Mouse (Mus musculus) heart, adult 2 months (tissue): ENCODE results near the gene Mfsd4a. TPM values are rescaled to one million over a fixed set of nuclear protein-coding genes. Genes with fewer than 3 reads are reported as not detected.
A peak's percentile ranks its signal among the peaks of the same experiment; 100 is the strongest.

ENCODE experiments used
- DNase-seq, 2 experiments: peaks; one replicate each; pipeline ENCODE4 v3.0.0; 2021
- H3K27ac ChIP-seq: fragments of 200-600 bp; 2 replicates; pipeline ENCODE4 v1.8.1; 2022
- H3K27me3 ChIP-seq: fragments of 200-500 bp; 2 replicates; pipeline ENCODE4 v1.6.1; 2012; ENCODE audit warnings: mild to moderate bottlenecking, low read length, inconsistent platforms, mixed read lengths; ENCODE audit not compliant: control insufficient read depth, insufficient read depth
- H3K36me3 ChIP-seq: fragments of 200-500 bp; 2 replicates; pipeline ENCODE4 v1.6.1; 2012; ENCODE audit warnings: low read length, inconsistent platforms; ENCODE audit not compliant: control insufficient read depth, insufficient read depth
- H3K4me1 ChIP-seq: fragments of 200-500 bp; 2 replicates; pipeline ENCODE4 v1.6.1; 2011; ENCODE audit warnings: low read length; ENCODE audit not compliant: control insufficient read depth, insufficient read depth
- H3K4me3 ChIP-seq: fragments of 200-600 bp; 2 replicates; pipeline ENCODE4 v1.8.1; 2022
- H3K79me2 ChIP-seq: fragments of 200-500 bp; replicated peaks from 2 replicates; pipeline ENCODE4 v1.6.1; 2012; ENCODE audit warnings: mild to moderate bottlenecking, inconsistent platforms, low read length, moderate library complexity, mixed read lengths; ENCODE audit not compliant: control insufficient read depth, insufficient read depth
- H3K9ac ChIP-seq: fragments of 200-500 bp; 2 replicates; pipeline ENCODE4 v1.6.1; 2012; ENCODE audit warnings: low read depth, mild to moderate bottlenecking, control low read depth, inconsistent platforms, low read length, mixed read lengths
- CTCF ChIP-seq: fragments of 200-600 bp; IDR thresholded peaks from 2 replicates; pipeline ENCODE4 v1.8.1; 2022; ENCODE audit warnings: antibody characterized with exemption, mild to moderate bottlenecking, moderate library complexity
- EP300 ChIP-seq: fragments of 200-500 bp; IDR thresholded peaks from 2 replicates; pipeline ENCODE4 v1.6.1; 2011; ENCODE audit warnings: low read depth, low read length, control low read depth; ENCODE audit not compliant: insufficient read depth
- POLR2A ChIP-seq: fragments of 200-500 bp; IDR thresholded peaks from 2 replicates; pipeline ENCODE4 v1.6.1; 2011; ENCODE audit warnings: mild to moderate bottlenecking, low read depth, low read length, control low read depth; ENCODE audit not compliant: insufficient read depth
- WGBS: fragments of 180-500 bp; shearing (Covaris S2); methylation state at CpG from one replicate; pipeline ENCODE4 v1.1.7; 2018; 5-methylcytosine and 5-hydroxymethylcytosine counted together
- intact Hi-C: fragments of 180-260 bp; cut with DNase I; formaldehyde crosslinking; loops from one replicate; pipeline ENCODE4 v1.15.1; 2025
- polyA plus RNA-seq: library from polyadenylated mRNA; depleted of rRNA; stranded (reverse); fragments of >200 nt; gene quantifications from 2 replicates; pipeline ENCODE4 v1.2.3, GENCODE M21; 2012
- total RNA-seq, 2 experiments: library from RNA; stranded (reverse); gene quantifications; 2 replicates each; pipeline ENCODE4 v1.2.3; 2021

Mfsd4a gene
- total and polyA plus RNA-seq, 3 experiments = 1.4 to 3.0 (median 1.6) TPM

DNA sequence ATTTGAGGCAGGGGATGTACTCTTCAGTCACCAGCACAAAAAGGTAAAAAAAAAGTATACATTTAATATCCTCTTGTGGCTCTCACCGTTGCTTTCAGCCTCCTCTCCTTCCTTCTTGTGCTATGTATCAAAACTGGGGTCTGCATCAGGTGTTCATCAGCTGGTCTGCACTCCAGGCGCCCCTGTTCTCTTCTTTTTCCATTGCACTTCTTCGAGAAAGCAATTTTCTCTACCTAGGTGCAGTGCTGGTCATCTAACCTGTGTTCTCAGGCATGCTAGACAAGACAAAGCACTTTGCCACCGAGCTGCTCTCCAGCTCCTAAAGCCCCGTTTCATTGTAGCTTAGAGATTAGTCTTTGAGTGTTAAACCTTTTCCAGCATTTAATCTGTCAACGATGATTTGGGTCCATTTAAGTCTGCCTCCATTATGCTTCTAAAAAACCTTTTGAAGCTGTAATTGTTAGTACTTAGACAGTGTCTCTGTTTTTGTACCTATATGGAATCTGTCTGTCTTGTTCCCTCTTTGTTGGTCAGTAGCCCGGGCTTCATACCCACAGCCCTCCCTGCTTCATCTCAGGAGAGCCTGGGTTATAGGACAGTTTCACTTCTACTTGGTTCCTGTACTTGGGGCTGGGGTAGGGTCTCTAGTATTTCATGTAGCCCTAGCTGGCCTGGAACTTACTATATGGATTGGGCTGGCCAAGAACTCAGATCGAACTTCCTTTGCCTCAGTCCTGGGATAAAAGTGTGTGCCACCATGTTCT, 58.8 kb downstream of the Mfsd4a start:
- Histone ChIP-seq H3K9ac (peak overlapping the region; percentile 42), H3K27me3 (no peaks in the 10 kb centered on the region), H3K4me3 (peak overlapping the region; percentile 93), H3K4me1 (peaks cover 23% of the 10 kb centered on the region), H3K36me3 (peaks cover 14% of the 10 kb centered on the region), H3K27ac (peak overlapping the region; percentile 100), H3K79me2 (peaks cover 7% of the 10 kb centered on the region)
- TF ChIP-seq POLR2A (no peak), CTCF (no peak), EP300 (no peak)
- DNase-seq = no peak
- WGBS = 14% methylated on average over 8 of the region's 8 CpGs
- intact Hi-C loops = loop anchor here (1.0 to 10.0 kb wide), 2 partner anchors 31 to 316 kb away; no protein-coding TSS in a partner anchor

DNA sequence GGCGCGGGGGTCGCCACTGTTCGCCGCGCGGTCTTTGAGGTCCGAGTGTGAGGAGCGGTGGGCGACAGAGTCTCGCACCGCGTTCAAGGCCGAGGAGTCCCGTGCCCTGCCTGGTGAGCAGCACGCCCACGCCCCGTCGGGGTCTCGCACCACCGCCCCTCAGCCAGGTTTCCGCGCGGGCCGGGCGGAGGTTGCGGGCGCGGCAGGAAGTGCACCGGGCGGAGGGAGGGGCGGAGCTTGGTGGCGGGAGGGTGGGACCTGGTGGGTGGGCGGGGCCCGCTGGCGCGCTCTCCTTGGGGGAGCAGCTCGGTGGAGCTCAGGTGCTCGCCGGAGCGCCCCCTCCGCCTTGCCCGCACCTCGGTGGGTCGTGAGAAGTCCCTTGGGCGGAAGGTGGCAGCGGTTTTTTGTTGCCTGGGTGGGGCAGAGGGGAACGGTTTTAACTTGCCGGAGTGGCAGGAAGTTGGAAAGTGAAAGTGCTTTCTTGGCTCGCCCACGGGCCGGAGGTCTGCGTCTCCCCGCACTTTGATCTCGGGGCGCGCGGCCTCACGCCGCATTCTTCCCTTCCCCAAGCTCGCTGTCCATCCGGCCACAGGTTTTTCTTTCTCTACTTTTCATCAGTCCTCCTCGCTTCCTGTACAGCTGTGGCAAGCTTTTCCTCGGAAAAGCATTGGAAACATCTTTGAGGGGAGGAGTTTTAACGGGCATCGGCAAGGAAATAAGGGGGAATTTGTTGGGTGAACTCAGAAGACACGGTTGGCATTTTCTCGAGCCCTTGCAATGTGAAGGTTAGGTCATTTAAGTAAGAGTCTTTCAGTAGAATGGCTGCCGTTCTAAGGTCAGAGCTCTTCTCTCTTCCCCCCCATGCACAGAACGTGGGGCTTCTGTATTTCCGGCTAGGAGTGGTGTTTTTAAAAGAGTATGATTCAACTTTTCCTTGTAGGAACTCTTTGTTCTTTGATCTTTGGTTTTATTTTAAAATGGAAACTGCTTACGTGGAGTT, 59.7 kb downstream of the Mfsd4a start:
- Histone ChIP-seq H3K79me2 (peaks cover 4% of the 10 kb centered on the region), H3K36me3 (peaks cover 16% of the 10 kb centered on the region), H3K4me3 (peak overlapping the region; percentile 93), H3K27me3 (no peaks in the 10 kb centered on the region), H3K27ac (peak overlapping the region; percentile 100), H3K4me1 (peaks cover 23% of the 10 kb centered on the region), H3K9ac (peak overlapping the region; percentile 98)
- TF ChIP-seq CTCF = peak; percentile 43
- TF ChIP-seq POLR2A = peak; percentile 91
- 0 out of 2 replicates have a peak, but pooled peaks have one; percentile 7 for TF ChIP-seq EP300
- peak; percentile 92 to 93 for DNase-seq
- intact Hi-C loops = loop anchor here (1.0 to 10.0 kb wide), 2 partner anchors 32 to 317 kb away; no protein-coding TSS in a partner anchor
- WGBS = under 1% methylated on average over 70 of the region's 72 CpGs

- peaks cover 20% of the 10 kb centered on the region for H3K4me1 ChIP-seq
- no peak for TF ChIP-seq CTCF
- 0 out of 2 replicates have a peak, but pooled peaks have one; percentile 67 for TF ChIP-seq EP300
- peak; percentile 96 for TF ChIP-seq POLR2A
- H3K9ac ChIP-seq = peak within 1 kb of the TSS; percentile 98
- H3K27me3 ChIP-seq = no peaks in the 10 kb centered on the region
- WGBS = under 1% methylated on average over 57 of the region's 61 CpGs
- peaks cover 18% of the 10 kb centered on the region for H3K36me3 ChIP-seq
- H3K27ac ChIP-seq = peak within 1 kb of the TSS; percentile 100
- H3K79me2 ChIP-seq = peaks cover 2% of the 10 kb centered on the region
- H3K4me3 ChIP-seq = peak within 1 kb of the TSS; percentile 93
- DNase-seq = peak; percentile 95 to 96
- intact Hi-C loops = loop anchor here (10.0 kb wide), 1 partner anchor 317 kb away; no protein-coding TSS in a partner anchor
These were observed 60.5 kb downstream of the Mfsd4a start, which contains the start of gene Elk4 for GRCm38 (mm10) chr1:132007282-132007815. Gene Elk4 (plus strand): TSS chr1:132007607.

DNA sequence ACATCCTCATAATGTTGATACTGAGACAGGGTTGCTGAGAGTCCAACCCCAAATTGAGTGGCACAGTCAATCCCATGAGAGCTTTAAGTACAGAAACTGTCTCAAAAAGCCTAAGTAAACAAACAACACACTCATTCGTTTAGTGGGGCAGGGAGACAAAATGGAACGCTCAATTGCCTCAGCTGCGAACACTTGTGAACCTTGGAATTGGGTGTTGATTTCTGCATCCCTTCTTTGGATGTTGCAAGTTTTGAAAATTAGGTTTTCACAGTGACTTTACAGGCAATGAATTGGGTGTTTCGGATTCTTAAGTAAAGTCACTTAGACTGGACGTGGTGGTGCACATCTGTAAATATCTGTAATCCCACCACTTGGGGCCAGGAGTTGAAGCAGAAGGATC, 61.1 kb downstream of the Mfsd4a start:
- H3K9ac ChIP-seq = peak overlapping the region; percentile 15; the same call in 1 of the 2 replicates
- no peak for DNase-seq
- peaks cover 2% of the 10 kb centered on the region for H3K79me2 ChIP-seq
- H3K4me1 ChIP-seq = peaks cover 20% of the 10 kb centered on the region
- H3K36me3 ChIP-seq = peaks cover 15% of the 10 kb centered on the region
- no peaks in the 10 kb centered on the region for H3K27me3 ChIP-seq
- TF ChIP-seq POLR2A (no peak), EP300 (no peak), CTCF (no peak)
- peak overlapping the region; percentile 93 for H3K4me3 ChIP-seq
- H3K27ac ChIP-seq = peak overlapping the region; percentile 100
- WGBS = 25% methylated on average over 5 of the region's 5 CpGs
- intact Hi-C loops = loop anchor here (10.0 kb wide), 1 partner anchor 318 kb away; no protein-coding TSS in a partner anchor

GRCm38 (mm10) chr1:132006046-132006445, 61.8 kb downstream of the Mfsd4a start:
- peak overlapping the region; percentile 15; the same call in 1 of the 2 replicates for H3K27ac ChIP-seq
- H3K4me1 ChIP-seq = peaks cover 18% of the 10 kb centered on the region
- H3K4me3 ChIP-seq = no peak overlapping the region
- intact Hi-C loops = loop anchor here (10.0 kb wide), 1 partner anchor 319 kb away; no protein-coding TSS in a partner anchor
- no peaks in the 10 kb centered on the region; the same call in 1 of the 2 replicates for H3K79me2 ChIP-seq
- TF ChIP-seq EP300 (no peak), POLR2A (no peak), CTCF (no peak)
- H3K27me3 ChIP-seq = no peaks in the 10 kb centered on the region
- H3K36me3 ChIP-seq = peaks cover 14% of the 10 kb centered on the region
- H3K9ac ChIP-seq = no peak overlapping the region
- 60% methylated on average over 3 of the region's 3 CpGs for WGBS
- DNase-seq = no peak
